Mouse (Mus musculus): ENCODE measurements at regions not wholly inside any gene's neighbourhood (a gene's known extent, or its start where the extent isn't known, plus 50 kb on each side); places are given as distances from the start of the nearest gene placed in this dataset.

DNA sequence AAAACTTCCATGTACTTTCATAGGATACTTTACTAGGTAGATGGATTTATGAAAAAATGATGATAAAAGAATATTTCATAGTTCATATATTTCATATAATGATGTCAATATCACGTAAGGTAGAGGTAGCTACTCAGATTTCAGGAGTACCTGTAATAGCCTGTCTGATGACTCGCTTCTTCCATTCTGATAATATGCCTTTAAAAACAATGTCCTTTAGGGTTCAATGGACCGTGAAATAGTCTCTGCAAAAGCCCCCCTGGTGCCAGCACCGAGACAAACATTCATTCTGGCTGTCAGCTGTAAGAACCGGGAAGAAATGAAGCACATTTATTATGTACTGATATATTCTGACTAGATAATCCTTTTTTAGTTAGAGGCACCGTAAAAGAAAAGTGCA lies 449.7 kb downstream of the Plod2 start:
- peaks cover 4% of the 10 kb centered on the region; the same call in 1 of the 2 replicates for H3K9me3 ChIP-seq (ENCODE audit: control insufficient read depth, low read depth, low read length)
- no peak overlapping the region for H3K4me3 ChIP-seq (ENCODE audit: low read depth, low read length)
- no peaks in the 10 kb centered on the region for H3K36me3 ChIP-seq (ENCODE audit: control insufficient read depth, insufficient read depth, low read length)
- H3K4me2 ChIP-seq (replicated peaks; ENCODE audit: low read depth, low read length), result no peak overlapping the region
- H3K27me3 ChIP-seq (ENCODE audit: control insufficient read depth, insufficient read depth, low read length), result no peaks in the 10 kb centered on the region
- no peak overlapping the region for H3K27ac ChIP-seq (ENCODE audit: low read length)
- H3K9ac ChIP-seq (replicated peaks; ENCODE audit: low read depth, low read length), result no peak overlapping the region
- no peaks in the 10 kb centered on the region for H3K4me1 ChIP-seq (ENCODE audit: control insufficient read depth, insufficient read depth, low read length)
- ATAC-seq (ENCODE audit: insufficient number of reproducible peaks, insufficient read depth, low FRiP score, low read depth), result no peak
- 53% methylated on average over 6 of the region's 6 CpGs for WGBS

DNA sequence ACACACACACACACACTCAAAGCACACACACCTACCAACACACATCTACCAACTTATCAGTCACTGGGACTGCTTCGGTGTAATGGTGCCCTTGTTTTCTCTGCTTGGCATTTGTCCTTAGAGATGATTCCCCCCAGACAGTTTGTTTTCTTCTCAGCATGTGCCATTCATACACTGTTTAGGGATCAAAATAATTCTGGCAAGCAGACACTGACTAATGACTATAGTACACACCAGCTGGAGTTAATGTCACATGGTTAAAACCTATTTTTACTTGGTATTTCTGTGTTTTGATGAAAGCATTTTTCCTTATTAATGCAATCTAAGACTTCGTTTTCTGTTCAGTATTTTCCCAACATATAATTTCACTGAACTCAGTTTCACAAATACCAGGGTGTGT lies 454.1 kb downstream of the Plod2 start:
- H3K4me1 ChIP-seq (ENCODE audit: control insufficient read depth, insufficient read depth, low read length), result no peaks in the 10 kb centered on the region
- H3K27ac ChIP-seq (ENCODE audit: low read length), result no peak overlapping the region
- ATAC-seq (ENCODE audit: insufficient number of reproducible peaks, insufficient read depth, low FRiP score, low read depth), result no peak
- 71% methylated on average over 2 of the region's 2 CpGs for WGBS
- no peak overlapping the region for H3K4me3 ChIP-seq (ENCODE audit: low read depth, low read length)
- H3K27me3 ChIP-seq (ENCODE audit: control insufficient read depth, insufficient read depth, low read length), result no peaks in the 10 kb centered on the region
- no peaks in the 10 kb centered on the region for H3K36me3 ChIP-seq (ENCODE audit: control insufficient read depth, insufficient read depth, low read length)
- no peak overlapping the region for H3K9ac ChIP-seq (replicated peaks; ENCODE audit: low read depth, low read length)
- H3K9me3 ChIP-seq (ENCODE audit: control insufficient read depth, low read depth, low read length), result peaks cover 4% of the 10 kb centered on the region; the same call in 1 of the 2 replicates
- no peak overlapping the region for H3K4me2 ChIP-seq (replicated peaks; ENCODE audit: low read depth, low read length)

DNA sequence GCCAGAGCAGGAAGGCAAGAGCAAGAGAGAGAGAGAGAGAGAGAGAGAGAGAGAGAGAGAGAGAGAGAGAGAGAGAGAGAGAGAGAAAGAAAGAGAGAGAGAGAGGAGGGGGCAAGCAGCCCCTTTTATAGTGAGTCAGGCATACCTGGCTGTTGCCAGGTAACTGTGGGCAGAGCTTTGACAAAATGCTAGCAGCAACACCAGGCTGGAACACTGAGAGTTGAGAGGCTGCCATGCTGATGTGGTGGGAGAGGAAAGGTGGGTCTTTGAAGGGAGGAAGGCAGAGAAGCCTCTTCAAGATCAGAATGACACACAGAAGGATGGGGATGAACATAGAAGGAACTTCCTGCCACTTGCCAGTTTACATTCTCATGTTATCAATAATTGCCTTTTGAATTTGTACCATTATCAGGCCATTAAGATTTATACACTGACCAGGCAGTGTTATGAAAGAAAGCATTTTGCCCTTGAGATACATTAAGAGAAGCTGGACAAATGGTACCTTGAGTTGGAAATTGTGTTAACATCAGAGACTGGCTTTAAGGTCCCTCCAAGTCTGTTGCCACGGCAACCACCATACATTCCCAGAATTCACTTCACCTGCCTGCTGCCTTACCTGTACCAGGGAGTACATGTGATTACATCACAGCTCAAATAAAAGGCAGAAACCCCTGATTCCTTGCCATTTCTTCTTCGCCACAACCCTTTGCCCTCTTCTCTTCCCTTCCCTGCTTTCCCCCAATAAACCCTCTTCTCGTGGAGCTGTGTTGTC lies 463.3 kb downstream of the Plod2 start:
- Histone ChIP-seq H3K27me3 (ENCODE audit: control insufficient read depth, insufficient read depth, low read length) (no peaks in the 10 kb centered on the region), H3K4me3 (ENCODE audit: low read depth, low read length) (no peak overlapping the region), H3K9me3 (ENCODE audit: control insufficient read depth, low read depth, low read length) (no peaks in the 10 kb centered on the region), H3K4me2 (replicated peaks; ENCODE audit: low read depth, low read length) (no peak overlapping the region), H3K9ac (replicated peaks; ENCODE audit: low read depth, low read length) (no peak overlapping the region), H3K27ac (ENCODE audit: low read length) (no peak overlapping the region), H3K4me1 (ENCODE audit: control insufficient read depth, insufficient read depth, low read length) (no peaks in the 10 kb centered on the region), H3K36me3 (ENCODE audit: control insufficient read depth, insufficient read depth, low read length) (no peaks in the 10 kb centered on the region)
- ATAC-seq (ENCODE audit: insufficient number of reproducible peaks, insufficient read depth, low FRiP score, low read depth), result no peak
- 83% methylated on average over 3 of the region's 3 CpGs for WGBS

DNA sequence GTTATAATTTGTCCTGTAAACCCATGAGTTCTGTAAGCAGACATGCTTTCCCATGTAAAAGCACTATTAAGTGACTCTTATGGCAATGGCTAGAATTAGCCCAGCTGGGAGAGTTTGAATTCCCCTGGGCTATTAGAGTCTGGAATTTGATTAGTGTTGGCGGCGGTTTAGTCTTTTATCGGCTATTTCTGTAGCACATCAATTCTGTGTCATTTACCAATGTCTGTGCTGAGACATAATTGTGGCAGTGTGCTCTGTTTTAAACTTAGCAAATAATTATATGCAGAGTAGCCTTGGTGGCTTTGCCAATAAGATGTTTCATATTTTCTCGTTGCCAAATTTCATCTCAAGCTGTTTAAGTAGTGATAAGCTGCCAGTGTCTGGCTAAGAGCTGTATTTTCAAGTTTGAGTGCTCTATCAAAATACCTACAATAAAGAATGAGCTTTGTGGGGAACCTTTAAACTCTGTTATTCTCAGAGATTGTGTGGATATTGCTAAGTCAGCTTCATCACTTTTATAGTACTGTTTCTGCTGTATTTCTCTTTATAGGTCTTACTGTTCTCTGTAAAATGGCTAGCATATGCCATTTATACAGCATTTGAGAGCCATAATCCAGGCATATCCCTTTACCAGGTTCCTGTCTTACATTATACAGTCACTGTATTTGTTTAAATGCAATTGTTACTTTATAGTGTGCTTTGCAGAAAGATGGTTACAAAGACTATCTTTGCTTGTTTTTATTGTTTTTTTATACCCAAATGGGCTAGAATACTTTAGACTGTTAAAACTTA lies 466.7 kb downstream of the Plod2 start:
- no peak for ATAC-seq (ENCODE audit: insufficient number of reproducible peaks, insufficient read depth, low FRiP score, low read depth)
- Histone ChIP-seq H3K27me3 (ENCODE audit: control insufficient read depth, insufficient read depth, low read length) (no peaks in the 10 kb centered on the region), H3K9me3 (ENCODE audit: control insufficient read depth, low read depth, low read length) (no peaks in the 10 kb centered on the region), H3K27ac (ENCODE audit: low read length) (no peak overlapping the region), H3K9ac (replicated peaks; ENCODE audit: low read depth, low read length) (no peak overlapping the region), H3K36me3 (ENCODE audit: control insufficient read depth, insufficient read depth, low read length) (no peaks in the 10 kb centered on the region), H3K4me2 (replicated peaks; ENCODE audit: low read depth, low read length) (no peak overlapping the region), H3K4me3 (ENCODE audit: low read depth, low read length) (no peak overlapping the region), H3K4me1 (ENCODE audit: control insufficient read depth, insufficient read depth, low read length) (no peaks in the 10 kb centered on the region)
- WGBS, result 70% methylated on average over 4 of the region's 4 CpGs

DNA sequence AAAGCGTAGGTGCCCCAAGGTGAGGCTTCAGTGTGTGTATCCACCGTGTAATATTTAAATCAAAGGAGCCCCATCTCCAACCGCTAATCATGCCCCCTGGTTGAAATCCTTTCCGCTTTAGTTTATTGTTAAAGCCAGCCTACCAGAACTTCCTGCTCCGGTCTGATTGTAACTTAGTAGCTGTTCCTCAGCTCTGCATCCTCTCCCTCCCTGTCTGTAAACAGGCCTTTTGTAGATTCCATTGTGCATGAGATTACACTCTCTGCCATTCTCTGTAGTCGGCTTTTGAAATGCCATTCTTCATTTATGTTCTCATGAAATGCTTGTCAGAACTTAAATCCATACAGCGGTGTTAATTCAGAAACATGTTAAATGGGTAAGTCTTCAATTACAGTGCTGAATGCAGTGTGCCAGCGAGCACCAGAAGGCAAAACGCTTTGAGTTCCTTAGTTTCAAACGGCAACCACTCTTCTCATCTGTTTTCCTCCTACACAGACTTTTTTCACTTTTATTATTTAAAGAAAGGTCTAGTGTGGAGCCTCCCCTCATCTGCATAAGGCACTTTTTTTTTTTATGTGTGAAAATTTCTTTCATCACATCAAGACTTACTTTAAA lies 502.4 kb downstream of the Plod2 start:
- no peak overlapping the region for H3K4me3 ChIP-seq (ENCODE audit: low read depth, low read length)
- no peaks in the 10 kb centered on the region for H3K36me3 ChIP-seq (ENCODE audit: control insufficient read depth, insufficient read depth, low read length)
- H3K27ac ChIP-seq (ENCODE audit: low read length), result no peak overlapping the region
- no peak overlapping the region for H3K4me2 ChIP-seq (replicated peaks; ENCODE audit: low read depth, low read length)
- 73% methylated on average over 10 of the region's 10 CpGs for WGBS
- H3K4me1 ChIP-seq (ENCODE audit: control insufficient read depth, insufficient read depth, low read length), result no peaks in the 10 kb centered on the region
- ATAC-seq (ENCODE audit: insufficient number of reproducible peaks, insufficient read depth, low FRiP score, low read depth), result no peak
- no peaks in the 10 kb centered on the region for H3K9me3 ChIP-seq (ENCODE audit: control insufficient read depth, low read depth, low read length)
- H3K9ac ChIP-seq (replicated peaks; ENCODE audit: low read depth, low read length), result no peak overlapping the region
- H3K27me3 ChIP-seq (ENCODE audit: control insufficient read depth, insufficient read depth, low read length), result no peaks in the 10 kb centered on the region

DNA sequence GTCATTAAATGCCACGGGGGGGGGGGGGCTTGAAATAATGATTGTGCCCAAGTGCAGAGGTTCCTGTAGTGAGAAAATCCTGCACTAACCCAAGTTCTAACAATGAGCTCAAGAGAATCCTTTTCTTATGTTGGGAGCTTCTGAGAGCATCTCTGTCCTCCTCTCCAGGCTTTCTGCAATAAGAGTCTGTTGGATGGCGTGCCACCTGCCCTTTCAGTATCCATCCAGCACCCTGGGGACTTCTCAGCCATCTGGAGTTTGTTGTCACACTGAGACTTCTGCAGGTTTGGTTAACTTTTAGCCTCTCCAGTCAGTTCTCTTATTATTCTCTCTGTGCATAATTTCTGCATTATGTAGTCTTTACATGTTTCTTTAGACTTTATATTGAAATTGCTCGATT lies 530.1 kb downstream of the Plod2 start:
- Histone ChIP-seq H3K36me3 (ENCODE audit: control insufficient read depth, insufficient read depth, low read length) (no peaks in the 10 kb centered on the region), H3K4me3 (ENCODE audit: low read depth, low read length) (no peak overlapping the region), H3K9ac (replicated peaks; ENCODE audit: low read depth, low read length) (no peak overlapping the region), H3K9me3 (ENCODE audit: control insufficient read depth, low read depth, low read length) (no peaks in the 10 kb centered on the region), H3K4me2 (replicated peaks; ENCODE audit: low read depth, low read length) (no peak overlapping the region), H3K27ac (ENCODE audit: low read length) (no peak overlapping the region), H3K27me3 (ENCODE audit: control insufficient read depth, insufficient read depth, low read length) (no peaks in the 10 kb centered on the region), H3K4me1 (ENCODE audit: control insufficient read depth, insufficient read depth, low read length) (no peaks in the 10 kb centered on the region)
- WGBS, result 75% methylated on average over 3 of the region's 3 CpGs
- no peak for ATAC-seq (ENCODE audit: insufficient number of reproducible peaks, insufficient read depth, low FRiP score, low read depth)

DNA sequence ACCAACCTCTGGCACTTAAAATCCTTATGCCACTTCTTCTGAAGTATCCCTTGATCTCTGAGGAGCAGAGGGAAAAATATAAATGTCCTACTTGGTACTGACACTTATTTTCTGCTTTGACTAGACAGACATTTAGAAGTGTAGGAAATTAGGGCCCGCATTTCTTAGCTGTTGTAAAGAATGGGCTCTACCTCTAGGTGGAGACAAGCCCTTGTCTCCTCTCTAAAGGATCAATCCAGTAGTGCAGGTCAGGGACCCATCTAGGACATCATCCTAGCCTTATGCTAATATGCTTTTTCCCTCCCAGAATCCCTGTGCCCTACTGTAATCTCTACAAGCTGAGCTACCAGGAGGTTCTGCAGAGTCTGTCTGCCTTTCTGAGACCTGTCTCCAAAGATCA lies 541.1 kb downstream of the Plod2 start:
- no peak overlapping the region for H3K27ac ChIP-seq (ENCODE audit: low read length)
- no peak overlapping the region for H3K9ac ChIP-seq (replicated peaks; ENCODE audit: low read depth, low read length)
- ATAC-seq (ENCODE audit: insufficient number of reproducible peaks, insufficient read depth, low FRiP score, low read depth), result no peak
- H3K4me3 ChIP-seq (ENCODE audit: low read depth, low read length), result no peak overlapping the region
- no peak overlapping the region for H3K4me2 ChIP-seq (replicated peaks; ENCODE audit: low read depth, low read length)
- H3K27me3 ChIP-seq (ENCODE audit: control insufficient read depth, insufficient read depth, low read length), result no peaks in the 10 kb centered on the region
- no peaks in the 10 kb centered on the region for H3K4me1 ChIP-seq (ENCODE audit: control insufficient read depth, insufficient read depth, low read length)
- WGBS, result 79% methylated on average over 1 of the region's 1 CpGs
- no peaks in the 10 kb centered on the region for H3K36me3 ChIP-seq (ENCODE audit: control insufficient read depth, insufficient read depth, low read length)
- H3K9me3 ChIP-seq (ENCODE audit: control insufficient read depth, low read depth, low read length), result no peaks in the 10 kb centered on the region

DNA sequence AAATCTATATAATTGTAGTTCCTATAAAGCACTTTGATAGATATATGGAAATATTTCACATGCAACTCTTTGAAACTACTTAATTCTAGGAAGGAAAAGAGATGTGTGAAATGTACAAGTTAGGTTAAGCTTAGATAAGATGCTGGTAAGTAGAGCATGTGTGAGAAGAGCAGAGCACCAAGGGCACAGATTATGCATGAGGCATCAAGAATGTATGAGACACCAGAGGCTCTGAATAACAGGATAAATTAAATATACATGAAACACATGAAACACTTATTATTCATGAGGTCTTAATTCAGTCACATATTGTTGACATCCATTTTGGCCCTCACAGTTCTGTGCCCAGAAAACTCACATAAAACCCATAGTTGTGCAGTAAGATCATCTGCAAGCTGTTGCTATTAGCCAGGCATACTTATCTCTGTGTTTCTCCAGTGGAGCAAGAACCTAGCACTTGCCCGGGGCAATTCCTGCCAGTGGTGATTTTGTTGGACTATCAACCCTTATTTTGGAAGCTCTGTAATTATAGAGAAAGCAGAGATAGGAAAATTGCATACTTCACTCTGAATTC lies 556.1 kb downstream of the Plod2 start:
- Histone ChIP-seq H3K27ac (ENCODE audit: low read length) (no peak overlapping the region), H3K4me3 (ENCODE audit: low read depth, low read length) (no peak overlapping the region), H3K36me3 (ENCODE audit: control insufficient read depth, insufficient read depth, low read length) (no peaks in the 10 kb centered on the region), H3K4me1 (ENCODE audit: control insufficient read depth, insufficient read depth, low read length) (no peaks in the 10 kb centered on the region), H3K9ac (replicated peaks; ENCODE audit: low read depth, low read length) (no peak overlapping the region), H3K9me3 (ENCODE audit: control insufficient read depth, low read depth, low read length) (no peaks in the 10 kb centered on the region), H3K4me2 (replicated peaks; ENCODE audit: low read depth, low read length) (no peak overlapping the region), H3K27me3 (ENCODE audit: control insufficient read depth, insufficient read depth, low read length) (no peaks in the 10 kb centered on the region)
- ATAC-seq (ENCODE audit: insufficient number of reproducible peaks, insufficient read depth, low FRiP score, low read depth), result no peak
- 86% methylated on average over 1 of the region's 1 CpGs for WGBS

Data from stomach, embryonic 14.5 days (tissue).